Mouse (Mus musculus): ENCODE data around the gene Gm17304.
A peak's percentile ranks its signal among the peaks of the same experiment; 100 is the strongest.

Gene Gm17304

GRCm38 (mm10) chr5:106608798-106609197, at the start of gene Gm17304:
Gene Gm17304, plus strand, starts transcription at chr5:106609098.
- DNase-seq, result no peak

DNA sequence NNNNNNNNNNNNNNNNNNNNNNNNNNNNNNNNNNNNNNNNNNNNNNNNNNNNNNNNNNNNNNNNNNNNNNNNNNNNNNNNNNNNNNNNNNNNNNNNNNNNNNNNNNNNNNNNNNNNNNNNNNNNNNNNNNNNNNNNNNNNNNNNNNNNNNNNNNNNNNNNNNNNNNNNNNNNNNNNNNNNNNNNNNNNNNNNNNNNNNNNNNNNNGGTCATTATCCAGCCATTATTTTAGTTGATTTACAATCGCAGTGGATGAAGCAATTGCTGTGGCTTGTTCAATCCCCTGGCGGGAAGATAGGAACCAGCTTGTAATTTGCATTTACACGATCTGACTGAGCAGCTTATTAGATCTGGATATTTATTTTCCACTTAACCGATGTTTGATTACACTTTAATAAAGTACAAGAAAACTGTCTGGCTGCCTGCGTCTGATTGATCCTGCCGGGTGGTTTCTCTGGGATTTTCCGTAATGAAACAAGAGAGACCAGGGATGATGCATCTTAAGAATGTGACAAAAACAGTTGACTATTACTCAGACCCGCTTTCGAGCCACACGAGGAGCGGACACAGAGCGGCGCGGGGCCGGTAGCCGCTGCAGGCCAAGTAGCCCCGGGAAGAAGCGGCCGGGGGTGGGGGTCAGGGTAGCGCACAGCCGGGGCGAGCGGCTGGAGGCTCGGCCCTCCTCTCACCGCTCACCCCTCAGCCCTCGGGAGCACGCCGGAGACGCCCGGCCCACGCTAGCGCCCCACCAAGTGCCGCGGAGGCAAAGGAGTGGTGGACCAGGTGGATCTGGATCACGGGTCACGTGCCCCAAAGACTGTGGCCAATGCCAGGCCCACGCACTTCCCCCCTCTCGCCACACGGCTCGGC, 48.0 kb upstream of the Gm17304 start:
- DNase-seq, result no peak

GRCm38 (mm10) chr5:106561499-106561822, 47.4 kb upstream of the Gm17304 start:
- no peak for DNase-seq

- no peak for DNase-seq
Measured at GRCm38 (mm10) chr5:106566025-106566424, 42.9 kb upstream of the Gm17304 start.

- no peak for DNase-seq
Measured at GRCm38 (mm10) chr5:106573742-106574559, 34.9 kb upstream of the Gm17304 start.

DNA sequence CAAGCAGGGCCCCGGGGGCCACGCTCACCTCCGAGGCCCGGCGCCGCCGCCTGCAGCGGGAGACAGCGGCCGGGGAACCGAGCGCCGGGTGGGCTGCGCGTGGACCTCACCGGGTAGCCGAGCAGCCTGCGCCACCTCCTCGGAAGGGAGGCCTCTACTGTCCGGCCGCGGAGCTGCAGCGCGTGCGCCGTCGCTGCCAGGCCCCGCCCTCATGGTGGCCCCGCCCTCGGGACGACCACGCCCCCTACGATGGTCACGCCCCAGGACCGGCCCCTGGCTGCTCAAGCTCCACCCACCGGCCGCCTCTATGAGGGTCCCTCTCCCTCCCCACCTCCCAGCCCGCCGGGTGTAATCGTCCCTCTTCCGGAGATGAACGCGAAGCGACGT, 34.3 kb upstream of the Gm17304 start:
- DNase-seq, result peak; percentile 83

DNA sequence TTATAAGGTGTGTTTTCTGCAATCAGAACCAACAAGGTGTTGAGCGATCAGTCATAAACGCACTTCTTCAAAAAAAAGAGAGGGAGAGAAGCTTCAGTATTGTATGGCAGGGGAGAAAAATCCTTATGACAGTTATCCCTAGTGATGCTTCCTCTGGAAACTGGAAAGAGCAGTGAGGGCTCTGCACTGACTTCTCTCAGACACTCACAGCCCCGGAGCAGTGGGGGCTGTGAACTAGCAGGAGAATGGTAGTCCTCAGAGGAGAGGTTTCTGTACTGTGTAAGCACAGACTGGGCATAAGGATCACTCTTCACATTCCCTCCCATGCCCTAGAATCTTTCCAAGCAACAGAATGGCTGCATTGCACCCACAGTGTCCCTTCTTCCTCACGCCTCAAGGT, 33.8 kb upstream of the Gm17304 start:
- DNase-seq, result no peak

DNA sequence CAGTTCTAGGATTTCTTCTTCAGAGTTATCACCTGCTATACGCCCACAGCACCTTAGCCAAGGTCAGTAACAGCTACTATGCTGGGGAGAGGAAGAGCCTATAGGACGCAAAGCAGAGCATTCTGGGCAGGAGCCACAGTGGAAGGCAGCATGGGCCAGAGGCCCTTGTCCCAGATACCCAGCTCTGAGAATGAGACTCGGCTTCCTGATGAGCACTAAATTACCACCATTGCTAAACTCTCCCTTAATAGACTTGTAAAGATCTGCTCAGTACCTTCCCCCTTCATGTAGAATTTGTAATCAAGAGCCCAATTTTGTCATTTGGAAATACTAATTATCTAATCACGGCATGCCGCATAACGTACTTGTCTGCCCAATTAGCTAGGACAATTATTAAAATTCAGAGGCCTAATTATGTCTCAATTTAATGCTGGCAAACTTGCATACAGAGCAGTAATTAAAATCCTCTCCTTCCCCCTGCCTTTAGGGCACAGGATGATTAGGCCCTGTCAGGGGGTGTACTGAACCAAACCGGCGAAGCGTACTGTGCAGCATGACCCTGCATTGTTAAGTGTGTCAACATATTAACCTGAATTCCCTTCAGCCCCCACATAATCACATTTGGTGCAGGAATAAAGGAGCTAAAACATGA, 31.5 kb upstream of the Gm17304 start:
- DNase-seq, result no peak

GRCm38 (mm10) chr5:106580943-106581342, 28.0 kb upstream of the Gm17304 start:
- no peak for DNase-seq

- no peak for DNase-seq
Measured at GRCm38 (mm10) chr5:106589006-106589405, 19.9 kb upstream of the Gm17304 start.

DNA sequence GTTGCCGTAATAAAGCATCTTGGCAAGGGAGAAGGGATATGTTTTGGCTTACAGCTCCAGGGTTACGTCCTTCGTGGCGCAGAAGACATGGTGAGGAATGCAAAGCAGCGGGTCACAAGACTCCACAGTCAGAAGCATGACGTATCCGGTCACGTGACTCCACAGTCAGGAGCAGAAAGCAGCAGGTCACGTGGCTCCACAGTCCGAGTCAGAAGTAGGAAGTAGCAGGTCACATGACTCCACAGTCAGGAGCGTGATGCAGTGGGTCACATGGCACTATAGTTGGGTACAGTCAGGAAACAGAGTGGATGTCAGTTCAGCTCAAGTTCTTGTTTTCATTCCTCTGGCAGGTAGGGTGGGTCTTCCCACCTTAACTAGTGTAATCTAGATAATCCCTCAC, 19.2 kb upstream of the Gm17304 start:
- peak; percentile 9 for DNase-seq

GRCm38 (mm10) chr5:106590686-106591085, 18.2 kb upstream of the Gm17304 start:
- no peak for DNase-seq

- no peak for DNase-seq
Measured at GRCm38 (mm10) chr5:106594388-106594787, 14.5 kb upstream of the Gm17304 start.

- DNase-seq, result no peak
Measured at GRCm38 (mm10) chr5:106597472-106597871, 11.4 kb upstream of the Gm17304 start.

- no peak for DNase-seq
Measured at GRCm38 (mm10) chr5:106599482-106599881, 9.4 kb upstream of the Gm17304 start.

DNA sequence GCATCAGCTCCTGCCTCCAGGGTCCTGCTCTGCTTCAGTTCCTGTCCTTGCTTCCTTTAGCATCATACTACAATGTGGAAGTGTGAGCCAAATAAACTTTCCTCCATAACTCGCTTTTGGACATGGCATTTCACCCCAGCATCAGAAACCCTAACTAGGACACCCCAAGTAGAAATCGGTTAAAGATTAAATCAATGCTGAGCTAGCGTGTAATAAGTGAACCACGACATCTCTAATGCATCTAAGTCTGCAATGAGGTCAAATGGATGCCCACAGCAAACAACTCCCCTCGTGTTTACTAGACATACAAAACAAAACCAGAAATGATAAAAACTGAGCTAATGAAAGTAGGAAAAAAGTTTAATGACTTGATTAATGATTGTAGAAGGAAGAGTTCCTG, 4.5 kb upstream of the Gm17304 start:
- no peak for DNase-seq

GRCm38 (mm10) chr5:106605096-106605495, 3.8 kb upstream of the Gm17304 start:
- no peak for DNase-seq

DNA sequence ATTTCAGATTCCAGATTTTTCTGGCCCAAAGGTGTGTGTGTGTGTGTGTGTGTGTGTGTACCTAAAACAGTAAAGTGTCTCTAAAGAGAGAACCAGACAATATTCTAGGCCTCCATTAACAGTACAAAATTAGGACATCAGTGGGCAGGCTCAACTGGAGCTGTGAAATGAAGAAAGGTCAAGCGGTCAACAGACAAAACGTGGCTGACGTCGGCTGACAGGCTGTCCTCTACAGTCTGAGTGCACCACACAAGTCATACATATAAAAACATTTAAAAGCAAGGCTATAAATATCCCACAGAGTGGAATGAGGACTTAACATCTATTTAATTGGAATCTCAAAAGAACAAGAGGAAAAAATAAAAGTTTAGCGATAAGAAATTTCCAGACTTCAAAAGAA, 1.8 kb upstream of the Gm17304 start:
- DNase-seq, result no peak

DNA sequence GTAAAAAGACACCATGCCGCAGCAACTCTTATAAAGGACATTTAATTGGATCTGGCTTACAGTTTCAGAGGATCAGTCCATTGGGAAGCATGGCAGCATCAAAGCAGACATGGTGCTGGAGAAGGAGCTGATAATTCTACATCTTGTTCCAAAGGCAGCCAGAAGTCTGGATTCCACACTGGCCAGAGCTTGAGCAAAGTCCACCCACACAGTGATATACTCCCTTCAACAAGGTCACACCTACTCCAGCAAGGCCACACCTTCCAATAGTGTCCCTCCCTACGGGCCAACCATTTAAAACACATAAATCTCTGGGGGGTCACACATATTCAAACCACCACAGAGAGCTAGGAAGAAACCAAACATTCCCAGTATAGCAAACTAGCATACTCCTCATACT, 3.3 kb downstream of the Gm17304 start:
- DNase-seq, result no peak

DNA sequence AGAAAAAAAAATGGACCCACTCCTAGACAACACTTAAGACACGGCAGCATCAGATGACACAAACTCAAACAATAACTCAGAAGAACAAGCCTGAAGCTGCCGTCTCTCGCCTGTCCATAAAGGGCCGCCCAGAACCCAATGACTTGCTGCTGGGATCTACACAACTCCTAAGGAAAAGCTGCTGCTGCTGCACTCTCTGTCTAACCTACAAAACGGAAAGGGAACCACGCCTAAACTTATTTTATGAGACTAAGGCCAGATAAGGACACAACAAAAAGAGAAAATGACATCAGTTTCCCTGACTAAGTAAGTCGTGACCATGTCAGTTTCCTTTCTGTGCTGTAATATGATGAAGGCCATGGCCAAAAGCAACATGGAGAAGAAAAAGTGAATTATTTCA, 5.7 kb downstream of the Gm17304 start:
- DNase-seq, result no peak

GRCm38 (mm10) chr5:106615006-106615405, 6.1 kb downstream of the Gm17304 start:
- no peak for DNase-seq

DNA sequence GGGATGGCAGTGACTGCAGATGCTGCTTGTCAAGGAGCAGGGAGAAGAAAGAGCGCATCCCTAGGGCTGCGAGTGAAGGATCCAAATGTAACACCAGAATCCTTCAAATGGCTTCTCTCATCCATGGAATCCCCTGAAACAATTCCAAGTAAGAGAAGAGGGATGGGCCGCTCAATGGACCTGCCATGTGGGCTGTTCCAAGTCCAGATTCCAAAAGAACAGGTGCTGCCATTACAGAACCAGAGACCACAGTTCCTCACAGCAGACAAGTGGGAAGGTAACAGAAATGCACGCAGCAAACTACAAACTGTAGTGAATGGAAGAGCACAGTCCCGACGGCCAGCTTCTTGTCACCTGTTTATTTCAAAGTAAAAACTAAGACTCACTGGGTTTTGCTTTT, 11.5 kb downstream of the Gm17304 start:
- no peak for DNase-seq

DNA sequence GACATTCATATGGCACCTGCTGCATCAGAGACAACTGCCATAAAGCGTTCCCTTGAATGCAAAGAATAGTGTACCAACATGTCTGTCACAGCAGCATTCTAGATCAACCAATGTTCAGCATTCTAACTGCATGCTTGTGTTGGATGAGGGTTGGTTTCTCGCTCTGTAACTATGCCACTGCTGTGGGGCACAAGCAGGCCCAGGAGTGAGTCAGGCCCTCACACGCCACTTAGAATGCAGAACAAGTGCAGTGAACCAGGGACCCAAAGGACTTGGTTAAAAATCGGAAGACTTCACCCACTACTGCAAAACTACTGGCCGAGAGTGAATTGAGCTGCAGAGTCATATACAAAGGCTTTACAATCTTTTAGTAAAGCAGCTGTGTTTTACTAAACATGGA, 13.3 kb downstream of the Gm17304 start:
- no peak for DNase-seq

GRCm38 (mm10) chr5:106623337-106623736, 14.4 kb downstream of the Gm17304 start:
- DNase-seq, result no peak

All from kidney, postnatal 14 days (tissue).